Mouse (Mus musculus) erythroblast, embryonic 14.5 days (primary cell): Measurements from ENCODE around the gene Hps1.

ENCODE experiments used
- GATA1 ChIP-seq: IDR thresholded peaks from 2 replicates; pipeline ENCODE4 v1.6.1; 2012; ENCODE audit warnings: low read length, inconsistent platforms, mixed read lengths
- TAL1 ChIP-seq: IDR thresholded peaks from 3 replicates; pipeline ENCODE4 v1.6.1; 2012; ENCODE audit warnings: low read length, inconsistent platforms, mixed read lengths

DNA sequence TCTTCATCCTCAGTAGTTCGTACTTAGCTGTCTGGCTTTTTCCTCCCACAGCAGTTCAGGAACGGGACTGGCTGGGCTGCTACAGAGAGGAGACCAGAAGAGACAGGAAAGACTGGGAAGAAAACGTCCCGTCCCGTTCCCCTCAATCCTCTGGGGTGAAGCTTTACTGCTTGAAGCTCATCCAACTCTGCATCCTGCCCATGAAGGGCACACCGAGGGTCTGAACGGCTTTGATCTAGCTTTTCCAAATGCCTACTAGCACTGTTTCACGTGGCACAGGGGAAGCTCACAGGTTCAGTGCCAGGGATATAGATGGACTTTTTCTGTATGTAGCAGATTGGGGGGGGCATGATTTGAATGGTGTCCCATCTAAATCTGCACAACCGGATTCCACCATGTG, 16.0 kb upstream of the Hps1 start:
- TF ChIP-seq TAL1 (no peak), GATA1 (no peak)
